Mouse (Mus musculus) heart, embryonic 15.5 days (tissue): ENCODE measurements around the gene Ankib1. TPM values are rescaled to one million over a fixed set of nuclear protein-coding genes. Genes with fewer than 3 reads are reported as not detected.
"Not testable (repeated sequence)": the region's sequence is repeated elsewhere in the genome, so short reads cannot be mapped to it uniquely, and the experiment has no call there.

ENCODE experiments used
- ATAC-seq: fragments of 200-750 bp; cut with Nextera tagmentation; replicated peaks from 2 replicates; pipeline ENCODE4 v1.8.0; 2017; ENCODE audit warnings: low read depth, moderate TSS enrichment; ENCODE audit not compliant: insufficient number of reproducible peaks, insufficient read depth, low FRiP score
- H3K27ac ChIP-seq: fragments of 300-500 bp; sonication (generic); 2 replicates; pipeline ENCODE4 v1.5.1; 2015; ENCODE audit warnings: mild to moderate bottlenecking, inconsistent platforms
- H3K27me3 ChIP-seq: fragments of 300-500 bp; sonication (generic); 2 replicates; pipeline ENCODE4 v1.6.1; 2015; ENCODE audit warnings: inconsistent platforms
- H3K36me3 ChIP-seq: fragments of 300-500 bp; sonication (generic); 2 replicates; pipeline ENCODE4 v1.6.1; 2015; ENCODE audit warnings: mild to moderate bottlenecking, inconsistent platforms
- H3K4me1 ChIP-seq: fragments of 300-500 bp; sonication (generic); replicated peaks from 2 replicates; pipeline ENCODE4 v1.6.1; 2015; ENCODE audit warnings: inconsistent platforms
- H3K4me2 ChIP-seq: fragments of 300-500 bp; sonication (generic); 2 replicates; pipeline ENCODE4 v1.6.1; 2015; ENCODE audit warnings: inconsistent platforms, mild to moderate bottlenecking, moderate library complexity
- H3K4me3 ChIP-seq: fragments of 300-500 bp; sonication (generic); 2 replicates; pipeline ENCODE4 v1.5.1; 2015; ENCODE audit warnings: mild to moderate bottlenecking, inconsistent platforms
- H3K9ac ChIP-seq: fragments of 300-500 bp; sonication (generic); 2 replicates; pipeline ENCODE4 v1.6.1; 2015; ENCODE audit warnings: mild to moderate bottlenecking, inconsistent platforms
- H3K9me3 ChIP-seq: fragments of 300-500 bp; sonication (generic); replicated peaks from 2 replicates; pipeline ENCODE4 v1.6.1; 2016; ENCODE audit warnings: inconsistent platforms
- WGBS: fragments of 180-500 bp; shearing (Covaris S2); methylation state at CpG from one replicate; pipeline ENCODE4 v1.1.7; 2015; ENCODE audit warnings: mixed read lengths; 5-methylcytosine and 5-hydroxymethylcytosine counted together
- polyA plus RNA-seq: library from polyadenylated mRNA; unstranded; fragments of >200 nt; fragmentation: Nextera tagmentation; extraction: Ambion mirVana; gene quantifications from 2 replicates; pipeline ENCODE4 v1.2.1, GENCODE M21; 2015

Ankib1 gene
- 5.0 and 6.8 TPM in 2 replicates for polyA plus RNA-seq

DNA sequence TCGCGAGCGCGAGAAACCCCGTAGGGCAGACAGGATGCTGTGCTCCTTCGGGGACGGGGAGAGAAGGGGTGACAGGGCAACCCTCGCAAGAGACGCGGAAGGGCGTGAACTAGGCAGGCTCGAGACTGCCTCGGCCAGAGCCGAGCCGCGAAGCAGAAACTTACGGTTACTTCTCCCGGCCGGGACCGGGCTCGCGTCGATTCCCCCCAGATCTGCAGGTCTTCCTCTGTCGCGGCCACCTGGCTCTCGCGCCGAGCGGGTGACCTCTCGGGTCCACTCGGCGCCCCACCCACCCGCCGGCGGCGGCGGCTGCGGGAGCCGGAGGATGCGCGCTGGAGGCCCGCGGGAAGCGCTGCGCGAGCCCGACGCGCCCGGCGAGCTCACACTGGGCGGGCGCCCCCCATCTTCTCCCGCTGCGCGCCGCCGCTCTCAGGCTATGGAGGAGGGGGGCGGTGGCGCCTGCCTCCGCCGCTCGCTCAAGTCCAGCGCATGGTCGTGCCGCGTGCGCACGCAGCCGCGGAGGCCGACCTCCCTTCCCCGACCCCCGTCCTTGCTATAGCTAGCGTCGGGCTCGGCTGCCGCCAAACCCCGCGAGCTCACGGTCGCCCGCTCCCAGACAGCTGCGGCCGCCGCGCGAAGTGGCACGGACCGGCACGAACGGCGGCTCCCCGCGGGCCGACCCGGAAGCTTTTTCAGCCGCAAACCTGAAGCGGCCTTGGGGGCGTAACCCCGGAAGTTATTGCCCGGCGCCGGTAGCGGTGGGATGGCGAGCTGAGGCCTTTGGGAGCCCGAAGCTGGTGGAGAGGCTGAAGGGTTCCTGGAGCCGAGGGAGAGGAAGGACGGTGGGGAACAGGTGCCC is at the start of gene Ankib1, which contains the start of gene Krit1:
Gene Ankib1 (minus strand): TSS at position 493 of the 859 bp plus-strand sequence.
Gene Krit1 (plus strand): TSS at position 752 of the 859 bp plus-strand sequence.
- Histone ChIP-seq H3K4me2 (peak within 1 kb of the TSS; percentile 75), H3K9ac (peak within 1 kb of the TSS; percentile 84), H3K36me3 (peaks cover 3% of the 10 kb centered on the region), H3K27ac (peak within 1 kb of the TSS; percentile 90), H3K9me3 (no peaks in the 10 kb centered on the region), H3K4me3 (peak within 1 kb of the TSS; percentile 97), H3K27me3 (no peaks in the 10 kb centered on the region), H3K4me1 (peaks cover 8% of the 10 kb centered on the region)
- under 1% methylated on average over 107 of the region's 109 CpGs for WGBS
- ATAC-seq: peak; percentile 92

DNA sequence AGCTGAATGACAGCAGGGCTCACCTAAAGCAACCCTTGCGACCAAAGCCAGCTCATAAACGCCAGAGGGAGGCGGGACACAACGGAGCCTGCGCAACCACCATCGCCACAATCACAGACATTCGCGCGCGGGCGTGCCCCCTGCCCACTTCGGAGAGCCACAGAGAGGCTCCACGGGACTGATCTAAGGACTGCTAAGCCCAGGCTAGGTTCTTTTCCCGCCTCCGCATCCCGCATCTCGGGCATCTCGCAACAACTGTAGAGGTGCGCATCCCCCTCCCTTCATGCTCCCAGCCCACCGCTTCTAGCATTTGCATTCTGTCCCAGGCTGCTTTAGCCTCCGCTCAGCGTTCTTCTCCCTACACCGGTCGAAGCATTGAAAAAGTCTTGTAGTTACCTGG is 42.3 kb upstream of the Ankib1 start, which contains the start of gene Lrrd1:
Gene Lrrd1 (plus strand): TSS at position 148 of the 400 bp plus-strand sequence.
- WGBS: 12% methylated on average over 24 of the region's 24 CpGs

GRCm38 (mm10) chr5:3834107-3834506 is 31.4 kb upstream of the Ankib1 start:
- H3K4me3 ChIP-seq: no peak overlapping the region
- no peak for ATAC-seq
- WGBS: 64% methylated on average over 1 of the region's 1 CpGs
- no peak overlapping the region for H3K27ac ChIP-seq
- H3K27me3 ChIP-seq: no peaks in the 10 kb centered on the region
- no peaks in the 10 kb centered on the region for H3K4me1 ChIP-seq
- peaks cover 37% of the 10 kb centered on the region for H3K36me3 ChIP-seq
- no peak overlapping the region for H3K9ac ChIP-seq
- no peaks in the 10 kb centered on the region for H3K9me3 ChIP-seq
- no peak overlapping the region for H3K4me2 ChIP-seq

More for the DNA sequence above, 42.3 kb upstream of the Ankib1 start, which contains the start of gene Lrrd1:
- Histone ChIP-seq H3K27me3 (no peaks in the 10 kb centered on the region), H3K36me3 (peaks cover 4% of the 10 kb centered on the region; the same call in 1 of the 2 replicates), H3K9me3 (no peaks in the 10 kb centered on the region), H3K27ac (no peak within 1 kb of the TSS), H3K4me1 (peaks cover 3% of the 10 kb centered on the region; the same call in 1 of the 2 replicates), H3K9ac (peak within 1 kb of the TSS; percentile 8; the same call in 1 of the 2 replicates), H3K4me2 (peak within 1 kb of the TSS; percentile 65), H3K4me3 (peak within 1 kb of the TSS; percentile 44)
- ATAC-seq: 0 out of 2 replicates have a peak, but pooled peaks have one; percentile 10

DNA sequence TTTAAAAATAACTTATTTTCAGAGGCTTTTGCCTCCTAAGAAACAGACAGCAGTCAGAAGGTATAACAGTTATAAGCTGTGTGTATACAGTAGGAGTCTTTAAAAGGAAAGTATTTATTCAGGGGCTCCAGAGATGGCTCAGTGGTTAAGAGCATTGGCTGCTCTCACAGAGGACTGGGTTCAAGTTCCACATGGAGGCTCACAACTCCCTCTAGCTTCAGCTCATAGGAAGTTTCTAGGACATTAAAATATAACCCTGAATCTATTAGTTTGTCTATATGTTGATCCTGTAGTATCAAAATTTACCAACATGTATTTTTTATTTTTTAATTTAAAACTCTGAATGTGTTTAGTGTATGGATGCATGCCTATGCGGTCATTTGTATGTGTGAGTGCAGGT is 5.7 kb upstream of the Ankib1 start:
- ATAC-seq: no peak
- no peak overlapping the region for H3K27ac ChIP-seq
- H3K27me3 ChIP-seq: no peaks in the 10 kb centered on the region
- H3K36me3 ChIP-seq: peaks cover 21% of the 10 kb centered on the region
- 97% methylated on average over 1 of the region's 1 CpGs for WGBS
- H3K4me2 ChIP-seq: no peak overlapping the region
- no peaks in the 10 kb centered on the region for H3K9me3 ChIP-seq
- H3K9ac ChIP-seq: no peak overlapping the region
- H3K4me3 ChIP-seq: no peak overlapping the region
- peaks cover 3% of the 10 kb centered on the region for H3K4me1 ChIP-seq

- H3K27ac ChIP-seq: peak overlapping the region; percentile 90
- peak overlapping the region; percentile 75 for H3K4me2 ChIP-seq
- peak; percentile 68 for ATAC-seq
- no peaks in the 10 kb centered on the region for H3K27me3 ChIP-seq
- H3K9me3 ChIP-seq: no peaks in the 10 kb centered on the region
- under 1% methylated on average over 36 of the region's 36 CpGs for WGBS
- H3K4me1 ChIP-seq: peaks cover 8% of the 10 kb centered on the region
- H3K9ac ChIP-seq: peak overlapping the region; percentile 84
- H3K36me3 ChIP-seq: peaks cover 5% of the 10 kb centered on the region
- H3K4me3 ChIP-seq: peak overlapping the region; percentile 97
These were observed 804 bp upstream of the Ankib1 start for GRCm38 (mm10) chr5:3803292-3804165.

GRCm38 (mm10) chr5:3801672-3802432 is 873 bp downstream of the Ankib1 start:
- H3K27me3 ChIP-seq: no peaks in the 10 kb centered on the region
- peak overlapping the region; percentile 90 for H3K27ac ChIP-seq
- peaks cover 8% of the 10 kb centered on the region for H3K4me1 ChIP-seq
- peak overlapping the region; percentile 84 for H3K9ac ChIP-seq
- peak overlapping the region; percentile 97 for H3K4me3 ChIP-seq
- 0 out of 2 replicates have a peak, but pooled peaks have one; percentile 2 for ATAC-seq
- H3K9me3 ChIP-seq: no peaks in the 10 kb centered on the region
- WGBS: 5% methylated on average over 18 of the region's 18 CpGs
- H3K4me2 ChIP-seq: peak overlapping the region; percentile 75
- H3K36me3 ChIP-seq: no peaks in the 10 kb centered on the region

DNA sequence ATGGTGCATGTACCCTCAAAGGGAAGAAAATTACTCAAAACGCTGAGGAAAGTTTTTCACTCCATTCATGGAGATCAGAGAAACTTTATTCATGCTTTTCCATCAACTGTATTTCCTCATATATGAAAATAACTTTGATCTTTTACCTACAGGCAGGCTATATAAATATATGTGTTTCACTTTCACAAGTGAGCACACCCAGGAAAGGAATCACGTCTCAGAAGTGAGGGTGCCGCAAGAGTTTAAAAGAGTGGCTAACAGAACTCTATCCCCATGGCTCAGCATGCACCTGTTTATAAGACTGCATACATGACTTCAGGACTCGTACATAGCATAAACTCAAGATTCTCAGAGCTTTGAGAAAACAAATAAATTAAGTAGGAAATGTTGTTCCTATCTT is 1.8 kb downstream of the Ankib1 start:
- H3K27ac ChIP-seq: no peak overlapping the region
- no peak overlapping the region for H3K4me3 ChIP-seq
- no peaks in the 10 kb centered on the region for H3K9me3 ChIP-seq
- ATAC-seq: no peak
- H3K36me3 ChIP-seq: no peaks in the 10 kb centered on the region
- 74% methylated on average over 4 of the region's 4 CpGs for WGBS
- 0 out of 2 replicates have a peak overlapping the region, but pooled peaks have one; percentile 18 for H3K4me2 ChIP-seq
- H3K4me1 ChIP-seq: peaks cover 8% of the 10 kb centered on the region
- no peaks in the 10 kb centered on the region for H3K27me3 ChIP-seq
- no peak overlapping the region for H3K9ac ChIP-seq

DNA sequence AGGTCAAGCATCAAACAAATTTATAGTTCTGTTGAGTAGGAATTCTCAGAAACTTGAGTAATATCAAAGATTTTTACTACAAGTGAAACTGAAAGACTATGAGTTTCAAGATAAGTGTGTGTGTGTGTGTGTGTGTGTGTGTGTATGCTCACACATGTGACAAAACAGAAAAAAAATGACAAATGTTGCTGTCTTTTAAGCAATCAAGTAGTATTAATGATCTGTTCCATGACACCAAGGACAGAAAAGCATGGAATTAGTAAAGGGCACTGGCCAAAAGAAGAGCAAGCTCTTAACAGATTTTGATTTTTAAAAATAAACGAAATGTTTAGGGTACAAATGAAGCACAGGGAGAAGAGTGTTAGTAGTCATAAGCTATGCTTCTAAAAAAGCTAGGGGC is 2.7 kb downstream of the Ankib1 start:
- no peaks in the 10 kb centered on the region for H3K9me3 ChIP-seq
- no peaks in the 10 kb centered on the region for H3K27me3 ChIP-seq
- H3K9ac ChIP-seq: no peak overlapping the region
- H3K4me1 ChIP-seq: peaks cover 8% of the 10 kb centered on the region
- no peak overlapping the region for H3K4me3 ChIP-seq
- H3K27ac ChIP-seq: no peak overlapping the region
- no peak overlapping the region for H3K4me2 ChIP-seq
- 85% methylated on average over 1 of the region's 1 CpGs for WGBS
- ATAC-seq: no peak
- no peaks in the 10 kb centered on the region for H3K36me3 ChIP-seq

GRCm38 (mm10) chr5:3798656-3799055 is 4.1 kb downstream of the Ankib1 start:
- not testable (repeated sequence) for H3K4me3 ChIP-seq, H3K9ac ChIP-seq, H3K36me3 ChIP-seq, H3K4me1 ChIP-seq, H3K9me3 ChIP-seq, H3K27me3 ChIP-seq, ATAC-seq, H3K4me2 ChIP-seq, H3K27ac ChIP-seq

- not testable (repeated sequence) for H3K4me2 ChIP-seq, H3K4me3 ChIP-seq, ATAC-seq, H3K36me3 ChIP-seq, H3K9ac ChIP-seq, H3K27me3 ChIP-seq, H3K4me1 ChIP-seq, H3K9me3 ChIP-seq, H3K27ac ChIP-seq
- WGBS: 91% methylated on average over 2 of the region's 2 CpGs
These were observed 5.6 kb downstream of the Ankib1 start for GRCm38 (mm10) chr5:3797101-3797500.
